Mouse (Mus musculus) E14TG2a.4 (cell line): ENCODE data around the gene Tnrc6b.

Experiments
- CTCF ChIP-seq: conservative IDR thresholded peaks from 2 replicates; pipeline ENCODE4 v1.5.1; 2014; ENCODE audit warnings: low read length
- NANOG ChIP-seq: IDR thresholded peaks from 2 replicates; pipeline ENCODE4 v1.6.1; 2014; ENCODE audit warnings: borderline replicate concordance, low read length, mixed read lengths
- POU5F1 ChIP-seq: IDR thresholded peaks from 2 replicates; pipeline ENCODE4 v1.6.1; 2014; ENCODE audit warnings: low read length, borderline replicate concordance

- TF ChIP-seq NANOG: no peak
- no peak for TF ChIP-seq CTCF
- TF ChIP-seq POU5F1: no peak
Measured at GRCm38 (mm10) chr15:80950055-80950454, 238.9 kb downstream of the Tnrc6b start.
